Mouse (Mus musculus): ENCODE measurements around the gene Ptprd.

Gene Ptprd

DNA sequence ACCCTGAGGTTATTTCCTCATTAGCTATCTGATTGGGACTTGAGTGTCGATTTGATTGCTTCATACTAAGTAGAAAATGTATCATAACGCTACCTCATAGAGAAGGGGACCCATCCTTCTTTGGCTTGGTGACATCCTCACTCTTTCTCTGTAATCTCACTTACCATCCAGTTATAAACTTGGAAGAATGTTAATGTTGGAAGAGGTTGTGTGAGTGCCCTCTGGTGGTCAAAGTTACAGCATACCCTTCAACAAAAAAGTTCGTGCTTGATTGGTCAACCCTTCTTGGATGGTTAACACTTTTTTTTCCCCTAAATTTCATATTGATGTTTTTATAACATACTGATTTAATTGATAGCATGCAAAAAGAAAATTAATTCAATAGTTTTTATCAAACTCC is 1263.5 kb downstream of the Ptprd start:
- in situ Hi-C loops (cut with MboI; ENCODE audit: unreplicated experiment in 2 of 2), result no loop called here

GRCm38 (mm10) chr4:76941382-76942360 is 1270.1 kb downstream of the Ptprd start:
- in situ Hi-C loops (cut with MboI; ENCODE audit: unreplicated experiment in 2 of 2), result no loop called here

DNA sequence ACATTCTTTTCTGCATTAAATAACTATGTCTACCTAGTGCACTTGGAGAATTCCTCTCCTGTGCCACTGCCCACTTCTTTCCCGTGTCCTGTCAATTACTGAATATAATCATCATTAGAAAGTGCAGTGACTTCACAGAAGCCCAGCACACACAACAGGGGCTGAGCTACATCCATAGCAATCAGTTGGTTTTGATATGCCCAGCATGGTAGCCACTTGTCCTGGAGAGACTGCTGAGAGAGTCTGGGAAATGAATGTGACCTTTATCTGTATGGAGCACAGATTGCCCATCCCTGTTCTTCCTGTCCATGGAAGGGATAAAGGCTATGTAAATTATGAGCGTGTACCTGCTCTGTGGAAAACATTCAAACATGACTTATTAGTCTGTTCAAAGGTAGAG is 1280.2 kb downstream of the Ptprd start:
- in situ Hi-C loops (cut with MboI; ENCODE audit: unreplicated experiment in 2 of 2), result no loop called here

DNA sequence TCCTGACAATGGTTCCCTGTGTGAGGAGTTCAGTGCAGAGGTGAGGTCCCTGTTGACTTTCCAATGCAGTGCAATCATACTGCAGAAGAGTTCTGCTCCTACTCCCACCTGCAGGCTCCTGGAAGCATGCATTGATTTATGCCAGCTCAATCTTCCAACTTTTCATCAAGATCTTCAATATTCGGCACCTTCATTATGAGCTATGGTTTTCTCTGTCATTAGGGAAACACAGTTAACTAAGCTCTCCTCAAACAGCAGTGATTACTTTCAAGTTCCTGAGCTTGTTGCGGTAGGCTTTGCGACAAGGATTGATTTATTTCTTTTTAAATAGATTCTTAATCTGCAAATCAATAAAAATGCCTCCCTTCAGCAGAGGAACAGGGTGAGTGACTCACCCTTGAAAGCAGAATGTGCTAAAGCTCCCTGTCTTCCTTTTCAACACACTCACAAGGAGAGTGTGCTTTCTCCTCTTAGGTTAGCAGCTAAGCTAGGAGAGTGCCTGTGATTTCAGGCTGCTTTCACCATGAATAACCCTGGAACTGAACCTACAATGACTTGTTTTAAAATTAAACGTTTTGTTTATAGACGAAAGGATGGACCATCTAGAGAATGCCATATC is 1298.1 kb downstream of the Ptprd start:
- in situ Hi-C loops (cut with MboI; ENCODE audit: unreplicated experiment in 2 of 2), result no loop called here

DNA sequence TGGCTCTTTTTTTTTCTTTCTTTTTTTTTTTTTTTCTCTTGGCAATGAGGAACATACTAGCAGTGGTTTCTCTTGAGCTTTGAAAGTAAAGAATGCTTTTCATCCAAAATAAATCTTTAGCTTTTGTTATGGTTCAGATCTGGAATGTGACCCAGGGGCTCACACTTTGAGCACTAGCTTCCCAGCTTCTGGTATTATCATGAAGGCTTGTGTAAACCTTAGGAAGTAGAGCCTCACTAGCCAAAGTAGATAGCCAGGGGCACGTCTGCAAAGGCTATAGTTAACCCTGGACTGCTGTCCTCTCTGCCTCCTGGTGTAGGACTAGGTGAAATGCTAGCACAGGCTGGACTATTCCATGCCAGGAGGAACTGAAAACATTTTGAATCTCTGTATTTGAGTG is 1310.1 kb downstream of the Ptprd start:
- in situ Hi-C loops (cut with MboI; ENCODE audit: unreplicated experiment in 2 of 2), result no loop called here

DNA sequence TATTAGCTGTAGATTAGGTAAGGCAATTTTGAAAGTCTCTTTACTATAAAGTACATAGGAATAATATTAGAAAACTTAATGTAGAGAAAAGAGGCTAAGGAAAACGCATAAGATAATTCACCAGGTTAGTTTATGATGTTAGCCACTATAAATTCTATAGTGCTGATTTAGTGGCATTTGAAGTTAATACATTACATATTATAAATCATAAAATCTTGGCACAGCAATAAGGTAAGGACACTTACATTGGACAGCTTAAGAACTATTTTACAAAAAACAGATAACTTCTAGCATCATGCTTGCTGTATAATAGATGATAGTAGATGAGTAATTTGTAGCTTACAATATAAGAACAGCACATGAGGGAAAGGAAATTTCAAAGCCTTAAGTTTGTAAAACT is 1322.1 kb downstream of the Ptprd start:
- in situ Hi-C loops (cut with MboI; ENCODE audit: unreplicated experiment in 2 of 2), result no loop called here

DNA sequence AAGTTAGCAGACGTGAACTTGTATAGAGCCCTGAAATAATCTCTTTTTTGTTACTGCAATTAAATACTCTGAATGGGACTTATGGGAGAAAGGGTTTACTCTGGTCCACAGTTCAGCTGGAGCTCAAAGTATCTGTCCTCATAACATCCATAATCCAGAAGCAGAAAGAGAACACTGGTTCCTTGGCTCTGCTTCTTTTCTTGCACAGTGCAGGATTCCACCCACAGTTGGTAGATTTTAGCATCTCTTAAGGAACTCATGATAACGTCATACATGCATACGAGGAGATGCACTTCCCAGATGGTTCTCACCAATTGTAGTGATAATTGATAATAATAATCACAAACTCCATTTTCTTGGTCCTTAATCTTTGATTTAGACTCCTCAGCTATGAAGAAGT is 1330.2 kb downstream of the Ptprd start:
- in situ Hi-C loops (cut with MboI; ENCODE audit: unreplicated experiment in 2 of 2), result no loop called here

DNA sequence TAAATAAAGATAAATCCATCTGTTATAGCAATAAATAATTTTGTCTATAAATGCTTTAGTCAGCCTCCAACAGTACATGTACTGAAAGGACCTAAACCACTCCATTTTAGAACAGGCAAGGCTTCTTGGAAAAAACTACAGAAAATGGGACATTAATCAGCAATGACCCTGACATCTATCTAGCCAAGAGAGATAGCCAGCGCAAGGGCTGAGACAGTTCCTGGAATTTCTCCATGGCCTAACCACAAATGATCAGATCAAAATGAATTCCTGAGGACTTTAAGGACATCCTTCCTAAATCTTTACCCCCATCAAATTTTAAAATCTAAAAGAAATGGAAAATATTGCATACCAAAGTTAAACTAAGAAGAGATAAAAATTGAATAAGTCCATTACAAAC is 1340.8 kb downstream of the Ptprd start:
- in situ Hi-C loops (cut with MboI; ENCODE audit: unreplicated experiment in 2 of 2), result no loop called here

- in situ Hi-C loops (cut with MboI; ENCODE audit: unreplicated experiment in 2 of 2), result no loop called here
Observed at GRCm38 (mm10) chr4:76865585-76865984, 1346.2 kb downstream of the Ptprd start.

GRCm38 (mm10) chr4:76846265-76846664 is 1365.5 kb downstream of the Ptprd start:
- in situ Hi-C loops (cut with MboI; ENCODE audit: unreplicated experiment in 2 of 2), result no loop called here

GRCm38 (mm10) chr4:76839016-76839415 is 1372.7 kb downstream of the Ptprd start:
- in situ Hi-C loops (cut with MboI; ENCODE audit: unreplicated experiment in 2 of 2), result no loop called here

DNA sequence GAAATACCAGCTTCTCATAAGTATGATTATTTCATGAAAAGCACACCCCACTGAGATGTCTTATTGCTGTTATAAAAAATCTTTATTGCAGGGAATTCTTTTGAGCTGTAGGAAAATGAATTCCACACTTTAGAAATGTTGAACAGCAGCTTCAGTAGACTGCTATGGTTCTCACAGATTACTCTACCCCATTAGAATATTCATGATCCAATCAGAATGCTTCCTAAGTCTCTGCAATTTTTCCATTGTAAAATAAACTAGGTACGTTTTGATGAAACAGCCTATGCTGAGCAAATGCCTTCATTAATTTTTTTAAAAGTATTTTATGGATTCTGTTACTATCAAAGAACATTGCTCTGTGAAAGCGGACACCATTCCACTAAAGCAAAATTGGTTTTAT is 1399.6 kb downstream of the Ptprd start:
- in situ Hi-C loops (cut with MboI; ENCODE audit: unreplicated experiment in 2 of 2), result no loop called here

- in situ Hi-C loops (cut with MboI; ENCODE audit: unreplicated experiment in 2 of 2), result no loop called here
Observed at GRCm38 (mm10) chr4:76802708-76803107, 1409.1 kb downstream of the Ptprd start.

- in situ Hi-C loops (cut with MboI; ENCODE audit: unreplicated experiment in 2 of 2), result no loop called here
Observed at GRCm38 (mm10) chr4:76798010-76799007, 1413.5 kb downstream of the Ptprd start.

DNA sequence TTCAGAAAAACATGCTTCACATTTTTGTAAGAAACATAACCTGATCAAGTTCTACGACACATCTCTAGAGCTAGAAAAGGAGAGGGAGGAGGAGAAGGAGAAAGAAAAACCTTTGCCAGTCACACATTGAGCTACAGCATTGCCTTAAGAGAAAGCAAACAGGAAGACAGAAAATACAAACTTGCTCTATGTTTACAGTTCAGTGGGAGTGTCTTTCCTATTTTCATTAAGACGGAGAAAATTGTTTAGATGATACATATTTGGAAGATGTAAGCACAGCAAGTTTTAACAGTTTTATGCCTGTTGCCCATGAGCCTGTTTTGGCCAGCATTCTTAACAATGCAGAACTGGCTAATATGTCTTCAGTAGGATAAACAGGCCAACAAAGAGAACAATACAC is 1426.4 kb downstream of the Ptprd start:
- in situ Hi-C loops (cut with MboI; ENCODE audit: unreplicated experiment in 2 of 2), result no loop called here

DNA sequence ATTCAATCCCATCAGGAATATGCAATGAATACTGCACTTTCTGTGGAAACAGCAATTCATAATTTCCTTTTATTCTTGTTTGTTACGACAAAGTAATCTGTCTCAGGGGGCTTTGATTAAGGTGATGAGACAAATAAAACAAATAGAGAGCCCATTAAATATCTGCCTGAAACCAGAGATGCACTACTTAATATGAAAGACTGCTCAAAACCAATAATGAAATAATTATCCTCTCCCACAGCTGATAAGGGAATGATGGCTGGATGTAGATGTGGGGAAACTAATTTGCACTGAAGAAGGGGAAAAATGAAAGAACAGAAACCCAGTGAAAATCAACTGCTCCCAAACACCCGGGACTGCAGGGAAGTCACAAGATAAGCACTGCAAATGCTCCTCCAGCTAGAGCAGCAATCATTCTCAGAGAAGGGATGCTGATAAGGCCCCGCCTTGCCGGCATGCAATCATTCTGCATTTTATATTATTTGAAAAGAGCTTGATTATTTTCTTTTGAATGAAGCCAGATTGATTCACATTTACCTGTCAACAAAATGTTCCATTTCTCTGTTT is 1432.1 kb downstream of the Ptprd start:
- in situ Hi-C loops (cut with MboI; ENCODE audit: unreplicated experiment in 2 of 2), result no loop called here

DNA sequence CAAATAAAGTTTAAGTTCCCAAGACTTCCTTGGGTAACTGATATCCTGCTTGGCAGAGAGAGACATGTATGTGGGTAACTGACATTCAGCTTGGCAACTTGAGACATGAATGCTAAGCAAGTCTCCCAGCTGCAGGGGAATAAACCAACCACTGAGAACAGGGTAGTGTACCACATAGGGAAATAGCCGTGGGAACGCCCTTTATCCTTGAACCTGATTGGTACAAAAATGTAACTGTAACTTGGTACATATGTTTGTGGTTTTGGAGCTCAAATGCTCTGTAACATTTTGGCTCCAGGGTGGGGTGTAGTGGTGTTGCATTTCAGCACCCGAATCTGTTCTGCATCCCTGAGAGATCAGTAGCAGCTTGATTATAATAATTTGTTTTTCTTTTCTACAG is 1444.8 kb downstream of the Ptprd start:
- in situ Hi-C loops (cut with MboI; ENCODE audit: unreplicated experiment in 2 of 2), result no loop called here

GRCm38 (mm10) chr4:76766429-76766828 is 1445.3 kb downstream of the Ptprd start:
- in situ Hi-C loops (cut with MboI; ENCODE audit: unreplicated experiment in 2 of 2), result no loop called here

GRCm38 (mm10) chr4:76750709-76751108 is 1461.1 kb downstream of the Ptprd start:
- in situ Hi-C loops (cut with MboI; ENCODE audit: unreplicated experiment in 2 of 2), result no loop called here

- in situ Hi-C loops (cut with MboI; ENCODE audit: unreplicated experiment in 2 of 2), result no loop called here
Observed at GRCm38 (mm10) chr4:76735831-76736230, 1475.9 kb downstream of the Ptprd start.

Measured in v-Abl transformed pro-B cells (cell line).